13 mouse cellular contexts compared by ENCODE assay signal in the genomic region with DNA sequence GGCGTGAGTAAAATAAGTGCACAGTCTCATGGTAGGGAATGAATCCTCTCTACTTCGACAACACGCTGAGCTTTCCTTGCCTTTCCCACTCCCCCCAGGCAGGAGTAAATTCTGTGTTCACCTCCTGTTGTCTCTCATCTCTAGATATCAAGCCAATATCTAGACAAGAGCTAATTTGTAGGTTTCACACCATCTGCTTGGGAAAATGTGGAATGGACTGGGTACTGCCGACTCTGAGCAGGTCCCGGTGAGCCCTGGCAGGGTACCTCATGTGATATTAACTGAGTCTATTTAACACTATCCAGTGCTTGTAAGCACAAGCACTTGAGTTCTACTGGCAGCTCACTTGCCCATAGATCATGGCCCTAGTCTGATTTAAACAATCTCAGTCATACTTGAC.
"Had no signal": no experiment of that assay in that cellular context is flagged by ENCODE, and none has a peak within 500 bp of the region (broad histone marks: within the 10 kb centered on the region; RNA-seq: fewer than 3 reads in every experiment).

No protein-coding gene starts in this region.

- DNase-seq: lung, embryonic 14.5 days; lung, postnatal 10 days; lung, postnatal 4 days; midbrain, embryonic 14.5 days; retina, postnatal 1 day; right cerebral cortex, adult 18-20 months; right cerebral cortex, postnatal 25 days; right cerebral cortex, postnatal 4 days; spleen, adult 18-20 months; thymus, adult 18-20 months; thymus, postnatal 14 days; thymus, postnatal 36 days had no signal

- ATAC-seq: midbrain, embryonic 16.5 days had no signal
